Mouse (Mus musculus) hindbrain, embryonic 13.5 days (tissue): ENCODE data around the gene Zmiz1. TPM values are rescaled to one million over a fixed set of nuclear protein-coding genes. Genes with fewer than 3 reads are reported as not detected.

Experiments
- ATAC-seq: fragments of 200-750 bp; cut with Nextera tagmentation; 2 replicates; pipeline ENCODE4 v1.8.0; 2017; ENCODE audit warnings: moderate TSS enrichment; ENCODE audit not compliant: low FRiP score
- H3K27ac ChIP-seq: fragments of 300-500 bp; sonication (generic); 2 replicates; pipeline ENCODE4 v1.5.1; 2015; ENCODE audit warnings: inconsistent platforms, mild to moderate bottlenecking, moderate library complexity
- H3K27me3 ChIP-seq: fragments of 300-500 bp; sonication (generic); 2 replicates; pipeline ENCODE4 v1.6.1; 2015; ENCODE audit warnings: mild to moderate bottlenecking, inconsistent platforms
- H3K36me3 ChIP-seq: fragments of 300-500 bp; sonication (generic); 2 replicates; pipeline ENCODE4 v1.6.1; 2015; ENCODE audit warnings: mild to moderate bottlenecking, inconsistent platforms
- H3K4me1 ChIP-seq: fragments of 300-500 bp; sonication (generic); replicated peaks from 2 replicates; pipeline ENCODE4 v1.6.1; 2015; ENCODE audit warnings: inconsistent platforms
- H3K4me2 ChIP-seq: fragments of 300-500 bp; sonication (generic); 2 replicates; pipeline ENCODE4 v1.6.1; 2015; ENCODE audit warnings: inconsistent platforms, mild to moderate bottlenecking, moderate library complexity
- H3K4me3 ChIP-seq: fragments of 300-500 bp; sonication (generic); 2 replicates; pipeline ENCODE4 v1.5.1; 2015; ENCODE audit warnings: mild to moderate bottlenecking, inconsistent platforms
- H3K9ac ChIP-seq: fragments of 300-500 bp; sonication (generic); 2 replicates; pipeline ENCODE4 v1.6.1; 2015; ENCODE audit warnings: mild to moderate bottlenecking, inconsistent platforms
- H3K9me3 ChIP-seq: fragments of 300-500 bp; sonication (generic); 2 replicates; pipeline ENCODE4 v1.6.1; 2016; ENCODE audit warnings: inconsistent platforms
- WGBS: fragments of 180-500 bp; shearing (Covaris S2); methylation state at CpG from one replicate; pipeline ENCODE4 v1.1.7; 2015; 5-methylcytosine and 5-hydroxymethylcytosine counted together
- polyA plus RNA-seq: library from polyadenylated mRNA; unstranded; fragments of >200 nt; fragmentation: Nextera tagmentation; extraction: Ambion mirVana; gene quantifications from 2 replicates; pipeline ENCODE4 v1.2.1, GENCODE M21; 2015

The Zmiz1 gene
- polyA plus RNA-seq, 1 experiment from 2014 or later: 58.5 TPM

DNA sequence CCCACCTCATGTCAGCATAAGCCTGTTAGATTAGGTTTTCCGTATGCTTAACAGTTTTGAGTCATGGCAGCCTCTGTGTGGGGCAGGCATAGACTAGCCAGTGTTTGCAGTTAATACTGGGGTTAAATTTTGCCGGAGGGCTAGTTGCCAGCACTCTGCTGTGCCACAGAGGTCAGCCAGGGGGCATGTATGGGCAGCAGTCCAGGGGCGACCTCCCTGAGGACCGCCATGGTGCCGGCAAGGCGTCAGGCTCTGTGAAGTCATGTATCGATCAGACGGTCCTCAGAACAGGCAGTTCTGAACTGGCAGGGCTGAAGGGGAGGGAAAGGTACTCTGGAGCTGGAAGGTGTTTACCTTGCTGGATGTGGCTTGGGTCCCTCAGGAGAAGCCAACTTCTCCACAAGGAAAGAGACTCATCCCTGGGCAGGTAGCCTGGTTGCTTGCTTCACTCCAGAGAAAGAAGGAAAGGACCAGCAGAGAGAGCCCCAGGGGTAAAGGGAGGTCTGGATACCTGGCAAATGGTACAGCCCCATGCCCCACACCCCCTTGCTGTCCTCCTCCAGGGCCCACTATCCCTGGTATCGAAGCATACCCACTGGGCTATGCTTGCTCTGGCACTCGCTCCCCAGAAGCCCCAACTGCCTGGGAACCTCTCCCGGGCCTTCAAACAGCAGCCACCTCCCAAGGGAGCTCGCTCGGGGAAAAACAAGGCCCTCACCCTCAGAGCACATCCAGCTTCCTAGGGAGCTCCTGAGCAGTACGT, 151.6 kb downstream of the Zmiz1 start:
- no peaks in the 10 kb centered on the region for H3K27me3 ChIP-seq
- peak overlapping the region; percentile 40 for H3K4me3 ChIP-seq
- peak overlapping the region; percentile 84 for H3K27ac ChIP-seq
- H3K4me1 ChIP-seq: peaks cover 89% of the 10 kb centered on the region
- no peak for ATAC-seq
- H3K36me3 ChIP-seq: peaks cover 3% of the 10 kb centered on the region
- H3K9me3 ChIP-seq: no peaks in the 10 kb centered on the region
- peak overlapping the region; percentile 74 for H3K9ac ChIP-seq
- H3K4me2 ChIP-seq: peak overlapping the region; percentile 98
- 36% methylated on average over 14 of the region's 14 CpGs for WGBS

DNA sequence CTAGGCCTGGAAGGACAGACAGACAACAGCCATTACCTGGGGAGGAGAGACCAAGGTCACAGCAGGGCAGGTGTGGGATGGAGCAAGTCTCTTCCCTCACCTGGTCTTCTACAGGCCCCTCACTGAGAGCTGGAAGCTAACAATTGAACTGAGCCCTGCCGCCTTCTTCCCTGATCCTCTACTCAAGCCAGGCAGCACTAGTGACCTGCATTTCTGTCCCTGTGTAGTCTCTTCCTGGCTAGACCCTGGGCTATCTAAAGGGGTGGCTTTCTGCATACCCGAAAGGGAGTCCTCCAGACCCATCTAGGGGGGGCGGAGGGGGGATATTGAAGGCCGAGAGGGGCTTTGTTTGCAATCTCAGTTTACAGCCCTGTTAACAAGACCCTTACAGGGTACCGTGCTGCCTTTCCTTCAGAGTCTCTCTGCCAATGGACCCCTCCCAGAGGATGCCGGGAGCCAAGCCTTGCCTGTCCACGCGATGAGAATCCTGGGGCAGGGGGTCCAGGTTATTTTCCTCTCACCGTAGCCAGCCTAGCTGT, 152.2 kb downstream of the Zmiz1 start:
- Histone ChIP-seq H3K4me3 (peak overlapping the region; percentile 40), H3K9me3 (no peaks in the 10 kb centered on the region), H3K4me1 (peaks cover 89% of the 10 kb centered on the region), H3K36me3 (peaks cover 3% of the 10 kb centered on the region), H3K27ac (peak overlapping the region; percentile 84), H3K27me3 (no peaks in the 10 kb centered on the region), H3K4me2 (peak overlapping the region; percentile 98), H3K9ac (peak overlapping the region; percentile 74)
- ATAC-seq: no peak
- WGBS: 42% methylated on average over 9 of the region's 9 CpGs

DNA sequence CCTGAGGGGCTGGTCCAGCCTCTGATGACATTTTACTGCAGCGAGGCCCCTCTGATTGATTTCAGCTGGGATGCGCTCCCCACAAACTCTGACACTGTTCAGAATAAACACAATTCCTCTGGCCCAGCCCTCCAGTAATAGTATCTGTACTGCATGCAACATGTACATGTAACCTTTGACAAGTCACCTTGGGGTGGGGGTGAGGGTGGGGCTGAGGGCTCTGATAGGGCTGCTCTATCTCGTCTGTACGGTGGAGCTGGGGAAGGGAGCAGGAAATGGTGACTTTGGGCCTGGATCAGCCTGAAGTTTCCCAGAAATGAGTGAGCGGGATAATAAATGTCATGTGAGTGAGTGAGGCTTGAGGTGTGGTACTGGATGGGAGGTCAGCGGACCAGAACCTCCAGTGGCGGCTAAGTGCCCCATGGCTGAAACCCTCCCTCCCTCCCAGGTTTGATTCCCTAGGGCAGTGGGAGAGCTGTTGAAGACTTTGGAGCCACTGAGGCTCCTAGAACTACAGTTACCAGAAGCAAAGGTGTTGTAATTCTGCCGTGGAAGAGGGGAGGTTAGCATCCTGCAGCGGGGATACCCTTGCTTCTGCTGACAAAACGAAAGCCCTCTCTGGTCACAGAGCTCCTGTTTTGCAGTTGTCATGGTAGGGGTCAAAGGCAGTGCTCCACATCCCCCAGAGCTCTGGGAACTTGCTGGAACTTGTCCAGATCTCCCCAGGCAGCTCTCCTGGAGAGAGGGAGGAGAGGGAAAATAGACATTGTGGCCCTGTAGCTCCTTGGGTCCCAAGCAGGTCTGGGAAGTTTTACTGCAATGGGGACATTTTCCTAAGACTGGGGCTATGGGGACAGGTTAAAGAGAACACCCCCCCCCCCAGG, 153.1 kb downstream of the Zmiz1 start:
- H3K9me3 ChIP-seq: no peaks in the 10 kb centered on the region
- peak overlapping the region; percentile 74 for H3K9ac ChIP-seq
- H3K4me2 ChIP-seq: peak overlapping the region; percentile 98
- H3K27me3 ChIP-seq: no peaks in the 10 kb centered on the region
- peak overlapping the region; percentile 84 for H3K27ac ChIP-seq
- no peak for ATAC-seq
- H3K36me3 ChIP-seq: peaks cover 3% of the 10 kb centered on the region
- peak overlapping the region; percentile 40 for H3K4me3 ChIP-seq
- peaks cover 89% of the 10 kb centered on the region for H3K4me1 ChIP-seq
- 67% methylated on average over 10 of the region's 10 CpGs for WGBS

GRCm38 (mm10) chr14:25613942-25614575, 155.1 kb downstream of the Zmiz1 start:
- Histone ChIP-seq H3K4me2 (peak overlapping the region; percentile 6; the same call in 1 of the 2 replicates), H3K27me3 (no peaks in the 10 kb centered on the region), H3K36me3 (peaks cover 7% of the 10 kb centered on the region), H3K9ac (0 out of 2 replicates have a peak overlapping the region, but pooled peaks have one; percentile 39), H3K9me3 (no peaks in the 10 kb centered on the region), H3K4me3 (no peak overlapping the region), H3K4me1 (peaks cover 97% of the 10 kb centered on the region), H3K27ac (peak overlapping the region; percentile 32; the same call in 1 of the 2 replicates)
- 87% methylated on average over 8 of the region's 8 CpGs for WGBS
- ATAC-seq: no peak

- peak overlapping the region; percentile 6; the same call in 1 of the 2 replicates for H3K4me2 ChIP-seq
Measured at GRCm38 (mm10) chr14:25614684-25615083, 155.7 kb downstream of the Zmiz1 start.

DNA sequence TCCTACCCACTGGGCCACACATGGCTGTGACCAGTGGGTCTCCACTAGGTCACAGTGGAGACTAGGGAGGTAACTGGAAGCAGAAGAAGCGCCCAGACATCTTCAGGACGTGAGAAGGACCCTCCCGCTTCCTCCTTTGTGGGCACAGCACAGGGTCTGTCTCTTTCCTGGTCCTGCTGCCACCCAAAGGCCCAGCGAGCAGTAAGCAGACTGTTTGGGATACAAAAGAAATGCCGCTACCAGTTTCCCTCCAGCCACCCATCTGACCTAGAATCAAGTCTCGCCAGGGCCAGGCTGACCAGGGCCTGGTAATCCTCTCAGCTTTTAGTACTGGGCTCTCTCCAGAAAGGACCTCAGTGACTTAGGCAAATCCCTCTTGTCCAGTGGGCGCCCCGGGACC, 156.6 kb downstream of the Zmiz1 start:
- H3K27me3 ChIP-seq: no peaks in the 10 kb centered on the region
- 88% methylated on average over 8 of the region's 8 CpGs for WGBS
- peak overlapping the region; percentile 20; the same call in 1 of the 2 replicates for H3K27ac ChIP-seq
- H3K36me3 ChIP-seq: peaks cover 7% of the 10 kb centered on the region
- H3K4me2 ChIP-seq: no peak overlapping the region
- no peak for ATAC-seq
- H3K9ac ChIP-seq: peak overlapping the region; percentile 52; the same call in 1 of the 2 replicates
- H3K4me1 ChIP-seq: peaks cover 98% of the 10 kb centered on the region
- no peak overlapping the region for H3K4me3 ChIP-seq
- H3K9me3 ChIP-seq: no peaks in the 10 kb centered on the region

More at GRCm38 (mm10) chr14:25614684-25615083, 155.7 kb downstream of the Zmiz1 start:
- 74% methylated on average over 5 of the region's 5 CpGs for WGBS
- peak overlapping the region; percentile 40; the same call in 1 of the 2 replicates for H3K27ac ChIP-seq
- no peak overlapping the region for H3K4me3 ChIP-seq
- ATAC-seq: no peak
- no peak overlapping the region for H3K9ac ChIP-seq
- no peaks in the 10 kb centered on the region for H3K27me3 ChIP-seq
- no peaks in the 10 kb centered on the region for H3K9me3 ChIP-seq
- H3K36me3 ChIP-seq: peaks cover 7% of the 10 kb centered on the region
- H3K4me1 ChIP-seq: peaks cover 98% of the 10 kb centered on the region

DNA sequence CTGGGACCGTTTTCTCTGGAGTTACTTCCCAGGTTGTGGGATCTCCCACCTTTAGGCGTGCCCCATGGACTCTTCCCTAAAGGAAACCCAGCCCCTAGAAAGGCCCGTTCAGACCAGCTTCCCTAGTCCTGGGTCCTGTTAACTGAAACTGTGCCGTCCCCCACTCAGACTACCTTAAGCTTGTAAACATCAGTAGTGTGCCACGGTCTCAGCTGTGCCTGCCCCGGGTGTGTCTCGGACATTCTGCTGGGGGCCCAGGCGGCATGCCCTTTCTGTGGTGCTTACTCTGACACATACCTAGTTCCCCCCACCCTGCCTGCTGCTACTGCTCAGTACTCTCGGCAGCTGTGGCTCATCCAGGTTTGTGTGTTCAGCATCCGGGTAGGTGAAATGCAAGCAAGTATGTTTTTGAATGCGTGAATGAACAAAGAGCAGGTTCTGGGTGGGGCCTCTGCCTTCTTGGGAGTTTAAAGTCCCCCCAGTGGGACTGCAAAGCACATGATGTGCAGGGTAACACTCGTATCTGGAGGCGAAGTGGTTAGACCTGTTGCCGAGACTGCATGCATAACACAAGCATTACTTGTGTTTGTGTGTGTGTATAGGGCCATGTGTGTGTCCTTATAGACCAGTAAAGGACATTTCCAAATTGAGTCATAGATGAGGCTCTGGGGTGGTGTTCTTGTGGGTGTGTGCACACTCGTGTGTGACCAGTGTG, 157.2 kb downstream of the Zmiz1 start:
- WGBS: 87% methylated on average over 15 of the region's 15 CpGs
- peaks cover 7% of the 10 kb centered on the region for H3K36me3 ChIP-seq
- no peak overlapping the region for H3K4me2 ChIP-seq
- H3K27ac ChIP-seq: peak overlapping the region; percentile 25; the same call in 1 of the 2 replicates
- no peak for ATAC-seq
- H3K4me1 ChIP-seq: peaks cover 98% of the 10 kb centered on the region
- H3K9ac ChIP-seq: peak overlapping the region; percentile 52; the same call in 1 of the 2 replicates
- H3K27me3 ChIP-seq: no peaks in the 10 kb centered on the region
- no peaks in the 10 kb centered on the region for H3K9me3 ChIP-seq
- H3K4me3 ChIP-seq: no peak overlapping the region

DNA sequence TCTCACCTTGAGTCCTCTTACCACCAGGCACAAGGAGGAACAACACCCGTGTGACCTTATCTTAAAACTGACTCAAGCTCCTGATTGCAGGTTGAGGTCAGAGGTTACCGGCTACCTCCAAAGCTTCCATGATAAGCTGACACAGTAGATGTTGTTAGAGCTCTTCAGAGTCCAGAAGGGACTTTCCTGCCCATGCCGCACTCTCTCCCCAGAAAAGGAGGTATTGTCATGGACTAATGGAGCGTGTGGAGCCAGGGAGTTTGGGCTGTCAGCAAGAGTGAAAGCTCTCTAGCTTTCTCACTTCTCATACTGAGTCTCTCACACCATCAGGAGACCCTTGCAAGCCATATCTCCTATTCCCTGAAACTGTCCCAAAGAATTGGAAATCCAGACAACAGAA, 158.3 kb downstream of the Zmiz1 start:
- Histone ChIP-seq H3K4me1 (peaks cover 98% of the 10 kb centered on the region), H3K9me3 (no peaks in the 10 kb centered on the region), H3K4me2 (no peak overlapping the region), H3K36me3 (peaks cover 4% of the 10 kb centered on the region), H3K9ac (no peak overlapping the region), H3K27ac (peak overlapping the region; percentile 25; the same call in 1 of the 2 replicates), H3K27me3 (no peaks in the 10 kb centered on the region), H3K4me3 (no peak overlapping the region)
- ATAC-seq: no peak
- WGBS: 35% methylated on average over 4 of the region's 4 CpGs

DNA sequence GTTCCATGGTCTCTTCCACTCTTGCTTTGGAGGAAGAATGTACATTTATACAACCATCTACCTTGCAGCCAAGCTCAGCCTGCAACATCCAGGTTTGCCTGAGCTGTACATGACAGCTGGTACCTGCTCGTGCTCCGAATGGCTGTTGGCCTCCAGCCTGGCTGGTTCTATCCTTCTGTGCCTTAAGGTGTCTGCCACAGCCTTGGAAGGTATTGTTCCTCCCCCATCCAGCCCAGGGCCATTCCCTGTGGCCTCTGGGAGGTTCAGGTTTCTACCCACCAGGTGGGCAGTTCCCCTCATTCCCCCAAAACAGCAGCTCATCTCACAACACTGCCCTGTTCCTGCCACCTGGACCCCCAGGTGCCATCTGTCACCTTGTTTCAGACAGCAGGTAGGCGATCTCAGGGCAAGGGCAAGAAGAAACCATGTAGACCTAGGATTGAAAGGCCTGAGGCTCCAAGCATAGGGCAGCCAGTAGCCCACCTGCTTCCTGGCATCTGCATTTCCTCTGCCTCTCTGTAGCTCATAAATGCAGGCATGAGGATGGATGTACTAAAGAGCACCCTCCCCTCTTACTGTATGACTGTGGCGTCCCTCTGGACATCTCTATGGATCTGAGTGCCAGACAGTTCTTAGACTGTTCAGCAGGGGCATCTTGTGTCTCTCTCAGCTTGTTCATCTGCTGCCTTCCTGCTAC, 160.2 kb downstream of the Zmiz1 start:
- H3K27ac ChIP-seq: peak overlapping the region; percentile 86
- peaks cover 6% of the 10 kb centered on the region for H3K36me3 ChIP-seq
- H3K4me1 ChIP-seq: peaks cover 98% of the 10 kb centered on the region
- no peak overlapping the region for H3K4me2 ChIP-seq
- no peaks in the 10 kb centered on the region for H3K27me3 ChIP-seq
- no peak overlapping the region for H3K4me3 ChIP-seq
- H3K9ac ChIP-seq: peak overlapping the region; percentile 62
- 0 out of 2 replicates have a peak, but pooled peaks have one; percentile 17 for ATAC-seq
- no peaks in the 10 kb centered on the region for H3K9me3 ChIP-seq
- WGBS: 80% methylated on average over 4 of the region's 4 CpGs

GRCm38 (mm10) chr14:25620766-25621165, 161.8 kb downstream of the Zmiz1 start:
- ATAC-seq: no peak
- Histone ChIP-seq H3K9ac (0 out of 2 replicates have a peak overlapping the region, but pooled peaks have one; percentile 3), H3K4me3 (no peak overlapping the region), H3K4me1 (peaks cover 97% of the 10 kb centered on the region), H3K9me3 (no peaks in the 10 kb centered on the region), H3K27me3 (no peaks in the 10 kb centered on the region), H3K36me3 (peaks cover 18% of the 10 kb centered on the region), H3K4me2 (no peak overlapping the region), H3K27ac (peak overlapping the region; percentile 94)
- WGBS: 49% methylated on average over 4 of the region's 4 CpGs
